Mouse (Mus musculus): ENCODE measurements around the gene Slc15a3.

Slc15a3 gene

DNA sequence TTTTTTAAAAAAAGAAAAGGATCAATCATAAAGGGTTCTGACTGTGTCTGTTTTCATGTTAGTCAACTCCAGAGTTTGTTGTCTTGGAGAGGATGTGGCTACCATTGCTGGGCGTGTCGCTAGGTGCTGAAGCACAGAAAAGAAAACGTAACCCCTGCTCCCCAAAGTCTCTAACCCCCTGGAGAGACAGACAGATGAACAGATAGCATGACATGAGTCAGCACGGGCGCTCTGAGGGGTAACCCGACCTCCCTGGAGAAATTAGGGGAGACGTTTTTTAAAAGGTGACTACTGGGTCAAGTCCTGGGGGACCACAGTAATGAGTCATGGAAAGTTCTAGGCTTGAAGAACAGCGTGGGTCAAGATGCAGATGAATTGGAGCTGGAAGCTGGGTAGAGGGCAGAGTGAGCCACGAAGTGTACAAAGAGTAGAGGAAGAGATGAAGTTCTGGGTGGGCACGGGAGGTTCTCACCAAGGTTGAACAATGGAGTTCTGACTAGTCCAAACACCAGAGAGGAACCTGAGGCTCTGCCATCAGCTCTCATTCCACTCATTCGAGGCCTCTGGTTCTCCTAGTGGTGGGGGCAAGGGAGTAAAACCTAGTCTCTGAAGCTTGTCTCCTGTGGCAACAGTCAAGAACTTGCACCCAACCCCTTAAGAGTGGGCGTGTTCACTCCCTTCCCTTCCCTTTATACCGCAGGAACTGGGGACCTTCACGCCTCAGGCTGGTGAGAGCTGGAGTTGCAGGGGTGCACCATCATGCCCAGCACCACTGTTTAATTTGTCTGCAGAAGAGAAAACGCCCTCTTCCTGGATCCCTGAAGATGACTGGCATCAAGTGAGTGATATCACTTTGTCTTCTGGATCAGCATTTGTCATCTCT is at the start of gene Slc15a3:
Gene Slc15a3, plus strand, starts transcription at position 718 of the 883 bp plus-strand sequence.
- no peak for DNase-seq (ENCODE audit: low read depth, low spot score)

DNA sequence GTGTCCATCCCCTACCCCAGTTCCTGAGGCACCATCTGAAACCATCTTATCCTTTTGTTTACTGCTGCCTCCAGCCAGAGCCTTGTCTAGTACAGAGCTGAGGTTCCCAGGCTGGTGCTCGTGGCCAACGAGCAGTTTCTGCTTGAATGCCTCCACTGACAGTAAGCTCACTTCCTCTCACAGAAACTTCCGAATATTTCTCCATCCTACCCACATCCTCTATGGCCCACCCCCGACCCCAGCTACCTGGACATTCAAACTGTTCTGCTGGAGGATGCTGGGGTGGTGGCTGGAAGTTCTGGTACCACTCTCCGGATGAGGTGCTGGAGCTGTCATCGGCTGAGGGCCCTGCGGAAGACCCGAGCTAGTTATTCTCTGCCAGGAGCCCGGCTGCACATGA is 49.2 kb upstream of the Slc15a3 start:
- no peak for DNase-seq (ENCODE audit: low read depth, low spot score)

DNA sequence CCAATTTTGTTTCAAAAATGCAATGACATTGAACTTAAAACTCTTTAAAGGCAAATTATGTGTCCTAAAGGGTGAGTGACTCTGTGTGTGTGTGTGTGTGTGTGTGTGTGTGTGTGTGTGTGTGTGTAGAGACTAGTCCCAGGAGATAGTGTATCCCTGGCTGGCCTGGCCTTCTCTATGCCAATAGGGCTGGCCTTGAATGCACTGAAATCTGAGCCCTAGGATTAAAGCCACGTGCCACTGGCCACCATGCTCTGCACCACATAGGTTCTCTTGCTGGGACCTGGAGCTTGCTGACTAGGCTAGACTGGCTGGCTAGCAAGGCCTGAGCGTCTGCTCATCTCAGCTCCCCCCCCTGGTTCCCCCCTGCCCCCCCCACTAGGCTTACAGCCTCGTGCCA is 46.5 kb upstream of the Slc15a3 start:
- no peak for DNase-seq (ENCODE audit: low read depth, low spot score)

DNA sequence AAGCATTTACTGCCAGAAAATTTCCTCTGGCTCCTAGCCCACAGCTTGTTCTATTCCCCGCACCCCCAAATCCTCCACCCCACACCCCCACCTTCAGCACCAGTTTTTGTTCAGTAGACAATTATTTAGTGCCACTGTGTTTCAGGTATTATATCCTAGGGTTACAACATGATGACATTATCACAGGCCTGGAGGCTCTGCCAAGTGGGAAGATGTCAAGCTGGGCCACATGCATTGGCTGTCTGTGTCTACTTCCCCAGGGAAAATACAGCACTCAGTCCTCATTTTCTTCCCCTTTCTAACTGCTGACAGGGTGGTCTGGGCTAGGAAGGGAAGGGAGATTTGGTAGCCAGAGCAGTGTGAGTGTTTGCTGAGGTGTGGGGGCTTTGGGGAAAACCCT is 44.6 kb upstream of the Slc15a3 start:
- DNase-seq (ENCODE audit: low read depth, low spot score) = no peak

DNA sequence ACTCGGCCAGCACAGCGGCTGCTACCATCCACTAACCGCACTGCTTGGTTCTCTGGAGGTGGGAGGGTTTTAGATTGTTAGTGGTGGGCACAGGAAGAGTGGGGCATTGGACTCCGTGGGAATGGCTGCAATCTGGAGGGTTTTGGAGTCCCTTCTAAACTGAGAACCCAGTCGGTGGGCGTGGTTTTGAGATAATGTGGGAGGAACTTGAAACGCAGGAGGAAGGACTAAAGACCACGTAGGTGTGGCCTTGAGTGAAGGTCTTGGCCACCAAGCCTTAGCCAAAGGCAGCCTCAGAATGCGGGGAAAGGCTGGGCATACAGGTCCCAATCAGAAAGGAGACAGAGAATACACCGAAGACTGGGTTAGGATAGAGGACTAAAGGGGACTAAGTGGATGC is 41.0 kb upstream of the Slc15a3 start:
- no peak for DNase-seq (ENCODE audit: low read depth, low spot score)

DNA sequence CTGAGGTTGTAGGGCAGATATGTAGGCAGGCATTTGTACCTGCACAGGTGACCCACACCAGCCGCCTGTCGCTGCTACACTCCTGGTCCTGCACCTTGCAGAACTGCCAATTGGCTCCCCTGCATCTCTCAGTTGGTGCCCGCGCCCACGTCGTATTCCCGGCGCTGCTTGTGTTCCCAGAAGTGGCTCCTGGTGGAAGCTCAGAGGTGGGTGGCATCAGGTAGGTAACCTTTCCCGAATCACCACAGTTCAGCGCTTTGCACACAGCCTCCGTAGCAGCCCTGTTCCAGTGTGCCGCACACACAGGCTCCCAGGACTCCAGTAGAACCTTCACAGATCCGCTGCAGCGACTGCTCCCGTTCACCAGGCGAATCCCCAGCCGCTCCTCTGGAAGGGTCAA is 40.4 kb upstream of the Slc15a3 start:
- DNase-seq (ENCODE audit: low read depth, low spot score) = no peak

DNA sequence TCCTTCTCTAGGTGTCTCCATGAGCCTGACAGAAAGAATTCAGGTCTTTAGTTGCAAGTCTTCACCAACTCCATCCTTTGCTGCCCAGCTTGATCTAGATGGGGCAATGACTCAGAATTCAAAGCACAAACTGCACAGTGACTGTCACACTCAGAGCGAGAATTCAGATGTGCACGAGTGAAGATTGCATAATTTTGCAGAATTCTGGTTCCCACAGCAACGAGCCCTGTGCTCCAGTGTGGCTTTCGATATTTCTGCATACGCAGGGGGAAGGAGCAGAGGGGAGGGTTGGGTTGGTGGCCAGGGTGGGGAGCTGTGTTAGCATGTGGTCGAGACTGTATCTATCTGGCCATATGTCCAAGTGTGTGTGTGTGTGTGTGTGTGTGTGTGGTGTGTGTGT is 38.5 kb upstream of the Slc15a3 start:
- peak; percentile 87 for DNase-seq (ENCODE audit: low read depth, low spot score)

DNA sequence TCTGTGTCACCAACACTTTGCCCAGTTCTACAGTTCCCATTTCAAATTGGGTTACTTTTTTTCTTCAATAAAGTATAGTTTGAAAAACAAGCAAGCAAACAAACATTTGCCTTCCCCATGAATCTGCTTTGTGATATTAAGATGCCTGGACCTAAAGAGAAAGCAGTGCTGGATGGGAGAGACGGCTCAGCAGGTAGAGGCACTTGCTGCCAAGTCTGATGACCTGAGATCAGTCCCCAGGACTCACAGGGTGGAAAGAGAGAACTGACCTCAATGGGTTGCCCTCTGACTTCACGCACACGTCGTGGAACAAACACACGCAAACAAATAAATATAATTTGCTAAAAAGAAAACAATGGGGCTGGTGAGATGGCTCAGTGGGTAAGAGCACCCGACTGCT is 37.6 kb upstream of the Slc15a3 start:
- DNase-seq (ENCODE audit: low read depth, low spot score) = no peak

DNA sequence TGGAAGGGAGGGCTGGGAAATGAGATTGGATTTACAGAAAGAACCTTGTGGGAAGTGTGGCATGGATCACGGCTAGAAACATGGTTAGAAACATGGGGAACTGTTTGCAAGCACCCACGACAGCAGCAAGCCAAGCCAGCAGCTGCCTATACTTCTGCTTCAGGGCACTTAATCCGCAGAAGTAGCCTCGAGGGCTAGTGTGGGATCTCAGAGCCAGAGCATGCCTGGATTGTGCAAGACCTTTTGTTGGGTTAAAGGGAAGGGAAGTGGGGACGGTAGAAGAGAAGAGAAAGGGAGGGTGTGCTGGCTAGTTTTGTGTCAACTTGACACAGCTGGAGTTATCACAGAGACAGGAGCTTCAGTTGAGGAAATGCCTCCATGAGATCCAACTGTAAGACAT is 35.8 kb upstream of the Slc15a3 start:
- no peak for DNase-seq (ENCODE audit: low read depth, low spot score)

DNA sequence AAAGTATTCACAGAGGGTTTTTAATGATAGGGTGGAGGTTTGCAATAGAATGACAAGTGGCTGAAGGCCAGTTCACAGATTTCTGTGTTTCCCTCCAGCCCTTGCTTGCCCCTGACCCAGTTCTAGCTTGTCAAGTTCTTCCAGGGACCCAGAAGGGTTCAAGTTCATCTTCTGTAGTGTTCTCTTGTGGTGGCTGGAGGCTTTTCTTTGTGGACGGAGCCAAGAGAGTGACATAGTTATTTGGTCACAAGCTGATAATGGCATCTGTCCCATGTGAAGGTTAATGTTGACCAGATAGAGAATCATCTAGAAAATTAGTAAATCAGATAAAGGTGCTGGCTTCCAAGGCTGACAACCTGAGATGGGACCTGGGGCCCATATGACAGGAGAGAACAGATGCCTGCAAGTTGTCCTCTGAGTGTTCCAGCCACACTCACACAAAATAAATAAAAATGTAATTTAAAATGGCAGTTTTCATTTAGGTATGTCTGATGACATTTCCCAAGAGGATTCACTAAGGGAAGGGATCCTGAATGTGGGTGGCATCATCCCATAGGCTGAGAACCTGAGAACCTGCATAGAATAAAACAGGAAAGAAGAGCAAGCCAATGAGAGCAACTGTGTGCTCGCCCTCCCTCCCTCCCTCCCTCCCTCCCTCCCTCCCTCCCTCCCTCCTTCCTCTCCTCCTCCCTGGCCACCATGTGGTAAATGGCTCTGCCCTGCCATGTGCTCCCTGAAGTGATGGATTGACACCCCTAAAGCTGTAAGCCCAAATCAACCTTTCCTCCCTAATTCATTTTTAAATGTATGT is 34.5 kb upstream of the Slc15a3 start:
- DNase-seq (ENCODE audit: low read depth, low spot score) = no peak

DNA sequence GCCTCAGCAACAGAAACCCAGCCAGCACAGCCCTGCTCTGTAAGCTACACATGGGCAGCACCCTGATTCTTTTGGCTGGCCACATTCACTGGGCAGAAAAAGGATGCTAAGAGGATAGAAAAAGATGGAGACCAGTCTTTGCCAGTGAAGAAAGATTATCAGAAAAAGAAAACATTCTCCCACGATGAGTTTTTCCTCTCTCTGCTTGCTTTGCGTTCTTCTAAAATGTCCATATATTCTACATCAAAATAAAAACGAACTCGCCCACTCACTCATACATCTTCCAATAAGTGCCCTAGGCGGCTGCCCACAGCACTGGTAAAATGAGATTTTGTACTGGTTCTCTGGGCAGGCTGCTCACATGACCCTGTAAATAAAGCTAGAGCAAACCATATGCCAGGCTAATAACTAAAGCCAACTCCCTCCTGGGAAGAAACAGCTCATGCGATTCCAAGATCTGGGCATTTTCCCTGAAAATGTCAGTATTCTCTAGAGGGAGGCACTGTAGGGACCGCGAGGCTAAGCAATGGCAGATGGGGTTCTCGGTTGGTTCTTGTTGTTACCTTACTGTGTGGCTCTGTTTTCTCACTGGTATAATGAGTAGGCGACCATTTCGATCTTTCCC is 33.8 kb upstream of the Slc15a3 start:
- DNase-seq (ENCODE audit: low read depth, low spot score) = no peak

DNA sequence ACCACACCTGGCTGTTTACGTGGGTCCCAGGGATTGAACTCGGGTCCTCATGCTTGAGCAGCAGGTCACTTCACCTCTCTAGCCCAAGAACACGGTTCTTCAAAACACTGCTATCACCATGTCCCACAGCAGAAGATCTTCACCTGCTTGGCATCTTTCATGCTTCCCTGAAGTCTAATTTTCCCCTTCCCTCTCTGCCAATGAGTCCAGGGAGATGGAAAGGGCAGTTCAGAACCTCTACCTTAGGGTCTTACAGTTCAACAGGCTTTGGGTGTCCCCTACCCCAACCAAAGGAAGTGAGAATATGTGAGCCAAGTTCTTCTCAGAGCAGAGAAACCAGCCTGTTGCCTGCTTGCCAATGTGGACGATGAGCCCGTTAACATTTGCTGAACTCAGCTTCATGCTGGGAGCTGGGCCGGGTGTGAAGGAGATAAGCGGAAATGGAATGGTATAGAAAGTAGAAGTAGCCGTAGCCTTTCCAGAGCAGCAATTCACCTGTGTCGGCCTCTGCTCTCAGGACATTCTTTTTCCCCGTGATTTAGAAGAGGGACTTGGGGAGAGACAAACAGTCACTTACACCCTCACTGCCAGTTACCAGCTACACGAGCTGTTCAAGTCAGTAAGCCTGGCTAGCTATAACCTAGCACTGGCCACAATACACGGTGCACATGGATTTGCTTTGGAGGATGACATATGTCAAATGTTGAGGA is 30.8 kb upstream of the Slc15a3 start:
- no peak for DNase-seq (ENCODE audit: low read depth, low spot score)

DNA sequence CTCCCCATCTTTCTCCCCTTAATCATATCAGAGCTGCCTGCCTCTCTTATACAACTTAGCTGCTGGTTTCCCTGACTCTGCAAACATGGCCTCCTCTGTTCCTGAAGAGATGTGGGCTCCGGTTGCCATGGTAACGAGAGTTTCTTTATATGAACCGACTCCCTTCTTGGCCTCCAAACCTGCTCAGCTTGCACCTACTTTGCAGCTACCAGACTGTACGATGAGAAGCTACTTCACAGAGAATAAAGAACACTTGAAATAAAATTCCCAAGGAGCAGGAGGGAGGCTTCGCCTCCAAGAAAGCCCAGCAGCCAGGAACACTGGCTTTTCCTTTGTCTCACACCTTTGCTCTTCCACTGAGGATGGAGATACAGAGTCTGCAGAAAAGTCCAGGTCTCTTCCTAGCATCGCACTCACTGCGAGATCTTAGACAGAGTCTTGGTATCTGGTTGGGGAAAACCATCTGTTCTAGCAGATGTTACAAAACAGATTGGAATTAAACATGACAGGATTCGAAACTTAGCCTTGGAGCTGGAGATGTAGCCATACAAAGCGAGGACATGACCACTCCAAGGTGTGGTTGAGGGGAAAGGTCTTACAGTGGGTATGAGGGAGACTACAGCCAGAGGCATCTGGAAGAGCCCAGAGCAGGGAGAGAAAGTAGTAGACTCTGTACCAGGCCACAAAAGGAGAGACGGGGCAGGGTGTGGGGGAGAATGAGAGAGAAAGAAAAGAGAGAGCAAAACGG is 29.9 kb upstream of the Slc15a3 start:
- DNase-seq (ENCODE audit: low read depth, low spot score) = peak; percentile 96

DNA sequence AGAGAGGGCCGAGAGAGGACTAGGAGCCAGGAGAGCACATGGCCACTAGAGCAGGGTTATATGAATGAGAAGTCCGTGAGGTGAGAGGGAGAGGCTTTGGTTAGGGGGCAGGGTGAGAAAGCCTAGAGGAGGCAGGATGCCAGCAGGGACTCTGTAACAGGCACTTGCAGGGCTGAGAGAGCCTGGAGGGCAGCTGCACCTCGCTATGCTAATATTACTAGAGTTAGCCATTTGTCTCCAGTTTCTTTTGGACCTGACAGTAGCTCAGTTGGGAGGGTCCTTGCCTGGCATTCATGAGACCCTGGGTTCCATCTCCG is 29.4 kb upstream of the Slc15a3 start:
- DNase-seq (ENCODE audit: low read depth, low spot score) = no peak

DNA sequence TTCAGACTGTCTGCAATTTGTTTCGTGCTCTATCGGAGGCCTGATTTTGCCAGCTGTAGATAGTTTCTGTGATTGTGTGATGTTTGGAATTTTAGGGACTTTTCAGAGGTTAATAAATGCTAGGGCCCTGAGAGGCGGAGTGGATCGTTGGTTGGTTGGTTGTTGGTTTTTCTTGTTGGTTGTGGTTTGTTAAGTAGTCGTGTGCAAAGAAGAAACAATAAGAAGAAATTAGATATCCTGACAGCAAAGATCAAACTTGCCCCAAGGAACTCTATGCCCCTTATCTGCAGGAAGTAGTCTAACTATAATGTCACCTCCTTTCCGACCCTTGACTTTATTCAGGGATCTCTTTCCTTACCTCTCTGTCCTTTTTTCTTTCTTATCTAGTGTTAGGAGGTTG is 28.1 kb upstream of the Slc15a3 start:
- DNase-seq (ENCODE audit: low read depth, low spot score) = no peak

DNA sequence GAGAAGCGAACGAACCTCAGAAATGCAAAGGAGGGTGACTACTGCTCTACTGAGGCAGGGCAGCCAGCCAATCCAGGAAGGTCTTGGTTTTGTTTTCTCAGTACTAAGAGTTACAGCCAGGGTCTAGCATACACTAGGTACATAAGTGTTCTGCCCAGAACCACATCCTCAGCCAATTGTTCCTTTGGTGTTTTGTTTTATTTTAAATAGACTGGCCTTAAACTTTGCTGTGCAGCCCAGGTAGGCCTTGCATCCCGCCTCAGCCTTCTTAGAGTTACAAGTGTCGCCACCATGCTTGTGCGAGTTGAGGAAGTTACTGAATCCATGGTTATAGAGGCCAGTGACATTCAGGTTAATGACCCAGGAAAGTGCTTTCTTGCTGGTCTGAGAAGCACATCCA is 26.5 kb upstream of the Slc15a3 start:
- no peak for DNase-seq (ENCODE audit: low read depth, low spot score)

DNA sequence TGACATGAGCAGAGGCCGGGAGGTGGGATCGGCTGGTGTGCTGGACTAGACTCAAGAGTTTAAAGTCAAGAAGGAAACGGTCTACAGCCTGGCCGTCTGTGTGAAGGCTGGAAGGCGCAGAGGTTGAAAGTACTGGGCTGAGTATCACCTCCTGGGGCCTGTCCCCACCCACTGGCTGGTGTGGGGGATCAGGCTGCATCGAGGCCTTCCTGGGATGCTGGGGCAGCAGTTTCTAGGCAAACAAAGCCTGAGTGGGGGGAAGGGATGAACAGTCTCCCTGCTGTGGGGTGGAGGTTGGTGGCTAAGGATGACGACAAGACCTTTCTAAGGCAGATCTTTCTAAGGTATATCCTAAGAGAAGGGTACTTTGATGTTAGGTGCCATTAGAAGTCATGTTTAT is 25.6 kb upstream of the Slc15a3 start:
- DNase-seq (ENCODE audit: low read depth, low spot score) = no peak

DNA sequence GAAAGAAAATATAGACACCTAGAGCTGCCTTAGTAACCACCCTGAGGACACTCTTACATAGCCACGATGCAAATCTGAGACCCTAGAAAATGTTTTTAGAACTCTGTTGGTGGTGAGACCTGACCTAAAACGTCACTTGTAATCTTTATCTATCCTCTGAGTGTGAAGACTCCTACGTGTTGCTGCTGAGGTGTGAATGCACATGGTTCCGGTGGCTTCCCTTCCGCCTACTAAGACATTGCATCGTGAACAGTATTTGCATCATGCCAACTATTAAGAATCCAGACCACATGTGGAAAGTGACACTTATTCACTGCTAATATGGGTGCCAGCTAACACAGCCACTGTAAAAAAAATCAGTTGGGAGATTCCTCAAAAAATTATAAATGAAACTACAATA is 23.7 kb upstream of the Slc15a3 start:
- DNase-seq (ENCODE audit: low read depth, low spot score) = no peak

DNA sequence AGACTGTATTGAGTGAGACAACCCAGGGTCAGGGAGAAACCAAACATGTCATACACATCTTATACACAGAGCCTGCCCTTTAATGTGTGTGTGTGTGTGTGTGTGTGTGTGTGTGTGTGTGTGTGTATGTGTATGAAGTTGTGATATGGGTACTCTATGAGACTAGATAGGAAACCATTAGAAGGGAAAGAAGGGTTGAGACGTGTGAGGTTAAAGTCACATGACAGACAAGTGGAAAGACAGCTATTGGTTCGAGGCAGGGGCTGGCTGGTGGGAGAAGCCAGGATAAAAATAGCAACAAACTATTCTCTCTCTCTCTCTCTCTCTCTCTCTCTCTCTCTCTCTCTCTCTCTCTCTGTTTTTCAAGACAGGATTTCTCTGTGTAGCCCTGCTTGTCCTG is 23.1 kb upstream of the Slc15a3 start:
- no peak for DNase-seq (ENCODE audit: low read depth, low spot score)

DNA sequence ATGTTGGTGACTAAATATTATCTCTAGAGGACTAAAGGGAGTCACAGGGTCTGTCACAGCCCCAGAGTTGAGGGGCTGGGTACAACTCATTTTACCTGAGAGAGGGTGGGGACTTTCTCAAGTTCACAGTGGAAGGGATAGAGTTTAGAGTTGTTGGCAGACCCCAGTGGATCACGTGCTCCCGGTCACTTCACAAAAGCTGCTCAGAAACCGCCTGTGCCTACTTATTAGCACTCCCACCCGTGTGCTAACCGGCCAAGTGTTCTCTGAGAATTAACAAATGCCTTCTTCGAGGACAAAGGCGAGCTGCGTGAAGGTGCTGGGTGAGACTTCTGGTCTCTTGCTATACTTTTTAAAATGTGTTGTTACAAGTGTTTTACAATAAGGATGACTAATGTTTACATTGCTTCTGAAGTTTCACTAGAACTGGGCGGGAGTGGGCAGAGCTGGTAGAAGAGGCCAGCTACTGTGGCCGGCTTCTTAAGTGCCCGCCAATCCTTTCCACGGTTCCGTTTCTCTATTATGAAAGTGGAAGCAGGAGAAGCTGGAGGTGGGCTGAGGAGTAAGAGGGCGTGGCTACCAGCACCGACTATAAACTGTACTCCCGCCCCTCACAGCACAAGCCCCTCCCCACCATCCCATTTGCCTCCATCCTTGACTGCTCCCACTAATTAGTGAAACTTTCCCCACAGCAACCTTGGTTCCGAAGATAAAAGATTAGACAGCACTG is 21.1 kb upstream of the Slc15a3 start:
- DNase-seq (ENCODE audit: low read depth, low spot score) = no peak

DNA sequence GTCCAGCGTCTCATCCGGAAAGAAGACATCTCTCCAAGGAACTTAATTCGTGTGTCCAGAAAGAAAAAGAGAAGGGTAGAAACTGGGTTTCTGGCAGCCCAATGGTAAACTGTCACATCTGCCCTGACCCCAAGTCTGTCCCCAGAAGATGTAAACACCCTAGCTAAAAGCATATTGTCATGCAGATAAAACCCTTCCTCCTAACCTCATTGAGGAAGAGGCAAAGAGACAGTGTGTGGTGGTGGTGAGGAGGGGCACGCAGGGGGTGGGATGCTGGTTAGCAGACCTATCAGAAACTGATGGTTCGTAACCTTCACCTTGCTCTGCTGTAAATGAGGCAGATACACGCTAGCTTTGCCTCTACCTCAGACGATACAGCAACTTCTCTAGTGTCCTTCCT is 18.2 kb upstream of the Slc15a3 start:
- DNase-seq (ENCODE audit: low read depth, low spot score) = no peak

Measured in telencephalon, adult 2 months (tissue).